Mouse (Mus musculus) kidney, adult 9 months (tissue): ENCODE data around the gene Csnk2a2.

Source experiments
- DNase-seq: peaks from one replicate; pipeline ENCODE4 v3.0.0; 2022

Gene Csnk2a2

DNA sequence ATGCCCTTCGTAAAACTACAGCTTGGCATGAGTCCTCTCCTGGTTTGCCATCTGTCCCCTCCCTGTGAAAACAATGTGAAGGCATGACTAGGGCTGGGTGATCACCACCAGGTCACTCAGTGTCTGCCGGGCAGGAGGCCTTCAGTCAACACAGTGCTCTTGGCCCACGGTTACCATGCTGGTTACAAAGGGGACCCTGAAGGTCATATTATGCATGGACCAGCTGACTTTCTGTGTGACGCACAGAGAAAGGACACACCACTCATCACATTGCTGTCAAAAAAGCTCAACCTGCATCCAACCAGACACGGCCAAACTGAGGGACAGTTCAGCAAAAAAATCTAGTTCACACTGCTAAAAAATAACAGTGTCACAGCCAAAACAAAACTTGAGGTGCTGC lies at the start of gene Csnk2a2:
Gene Csnk2a2 (minus strand): TSS at position 34 of the 400 bp plus-strand sequence.
- DNase-seq: no peak

DNA sequence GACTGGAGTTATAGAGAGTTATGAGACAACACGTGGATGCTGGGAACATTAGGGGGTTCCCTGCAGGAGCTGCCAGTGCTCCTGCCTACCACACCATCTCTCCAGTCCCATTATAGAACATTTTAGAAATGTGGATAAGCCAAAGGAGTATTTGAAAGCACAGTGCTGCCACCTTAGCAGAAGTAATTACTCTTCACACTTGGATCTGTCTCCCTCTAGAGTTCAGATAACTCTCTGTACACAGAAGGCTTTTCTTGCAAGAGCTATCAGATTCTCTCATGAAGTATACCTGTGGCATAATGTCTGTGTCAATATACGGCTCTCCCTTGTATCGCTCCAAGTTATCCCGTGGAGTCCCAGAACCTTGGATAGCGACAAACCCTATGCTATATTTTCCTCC lies 49.6 kb upstream of the Csnk2a2 start:
- no peak for DNase-seq

DNA sequence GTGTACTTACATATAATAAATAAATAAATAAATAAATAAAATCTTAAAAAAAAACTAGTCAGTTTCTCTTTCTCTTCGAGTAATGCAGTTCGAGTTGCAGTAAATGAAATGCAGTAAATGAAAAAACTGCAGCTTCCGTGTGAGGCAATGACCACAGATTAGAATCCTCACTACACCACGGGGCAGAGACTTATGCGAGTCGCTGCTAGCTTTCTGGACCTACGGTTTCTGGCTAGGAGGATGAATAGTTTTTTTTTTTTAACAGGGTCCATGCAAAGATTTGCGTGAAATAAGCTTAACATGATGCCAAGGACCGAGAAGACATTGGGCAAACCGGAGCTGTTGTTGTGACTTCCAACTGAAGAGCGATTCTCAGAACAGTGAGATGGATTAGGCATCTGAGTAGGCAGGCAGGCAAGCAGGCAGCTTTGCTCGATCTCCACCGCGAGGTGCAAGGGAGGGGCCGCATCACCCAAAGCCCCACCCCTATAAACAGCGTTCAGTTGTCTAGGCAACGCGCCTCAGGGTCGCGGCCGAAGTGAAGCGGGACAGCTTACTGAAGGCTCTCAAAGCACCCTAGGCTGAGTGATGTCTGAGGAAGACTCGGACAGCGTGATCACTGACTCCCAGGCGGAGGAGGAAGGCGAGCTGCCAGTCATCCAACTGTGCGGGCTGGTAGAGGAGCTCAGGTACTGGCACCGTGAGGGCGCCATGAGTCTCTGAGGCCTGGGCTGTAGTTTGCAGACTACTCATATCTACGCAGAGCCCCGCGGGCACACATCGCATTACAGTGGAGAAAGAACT lies 43.9 kb upstream of the Csnk2a2 start, which contains the start of gene Ccdc113:
Gene Ccdc113 (plus strand): TSS at position 502 of the 804 bp plus-strand sequence.
- DNase-seq: peak; percentile 23

DNA sequence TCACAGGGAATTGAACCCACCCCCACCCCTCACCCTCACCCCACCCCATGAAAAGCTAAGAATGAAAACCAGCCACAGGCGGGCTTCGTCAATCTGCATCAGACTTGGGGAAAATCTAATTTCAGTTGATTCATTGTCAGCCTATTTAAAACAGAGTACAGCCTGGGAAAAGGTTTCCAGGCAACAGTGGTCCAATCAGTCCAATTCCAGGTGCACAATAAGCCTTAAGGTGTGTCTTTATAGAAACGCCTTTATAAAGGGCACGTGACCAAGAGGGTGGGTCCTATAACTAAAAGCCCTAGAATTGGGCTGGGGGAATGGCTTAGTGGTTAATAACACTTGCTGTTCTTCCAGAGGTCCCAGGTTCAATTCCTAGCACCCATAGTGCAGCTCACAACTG lies 42.4 kb upstream of the Csnk2a2 start:
- no peak for DNase-seq

DNA sequence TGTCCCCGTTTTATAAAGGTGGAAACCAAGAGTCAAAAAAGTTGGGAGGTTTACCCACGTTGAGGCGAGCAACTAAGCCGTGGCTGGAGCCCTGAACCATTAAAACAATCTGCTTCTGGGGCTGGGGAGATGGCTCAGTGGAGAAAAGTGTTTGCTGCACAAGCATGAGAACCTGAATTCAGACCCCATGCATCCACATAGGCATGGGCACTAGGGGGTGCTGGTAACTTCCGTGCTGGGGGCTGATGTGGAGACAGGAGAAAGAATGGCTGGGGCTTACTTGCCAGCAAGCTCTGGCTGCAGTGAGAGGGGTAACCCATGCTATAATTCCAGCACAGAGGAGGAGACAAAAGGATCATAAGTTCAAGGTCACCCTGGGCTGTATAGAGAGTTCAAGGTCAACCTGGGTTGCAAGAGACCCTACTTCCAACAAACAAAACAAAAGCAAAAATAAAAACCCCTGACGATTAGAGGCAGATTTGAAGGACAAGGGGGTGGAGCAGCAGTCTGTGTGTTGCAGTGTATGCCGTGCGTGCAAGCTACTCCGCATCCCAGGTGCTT lies 39.0 kb upstream of the Csnk2a2 start:
- DNase-seq: no peak

DNA sequence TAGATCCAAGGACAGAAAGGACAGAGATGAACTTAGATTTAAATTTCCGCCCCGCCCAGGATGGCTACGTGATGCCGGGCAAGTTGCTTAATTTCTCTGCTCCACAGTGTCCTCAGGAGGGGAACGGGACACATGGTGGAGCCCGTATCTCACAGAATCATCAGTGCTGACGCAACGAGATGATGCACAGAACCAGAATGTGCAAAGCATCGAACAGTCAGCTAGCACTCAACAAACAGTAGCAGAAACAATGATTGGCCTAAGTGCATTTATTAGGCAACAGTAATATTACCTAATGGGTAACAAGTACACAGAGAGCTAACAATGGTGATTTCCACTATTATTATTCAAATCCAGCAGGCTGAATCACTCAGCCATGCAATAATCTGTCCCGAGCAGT lies 38.4 kb upstream of the Csnk2a2 start:
- DNase-seq: no peak

DNA sequence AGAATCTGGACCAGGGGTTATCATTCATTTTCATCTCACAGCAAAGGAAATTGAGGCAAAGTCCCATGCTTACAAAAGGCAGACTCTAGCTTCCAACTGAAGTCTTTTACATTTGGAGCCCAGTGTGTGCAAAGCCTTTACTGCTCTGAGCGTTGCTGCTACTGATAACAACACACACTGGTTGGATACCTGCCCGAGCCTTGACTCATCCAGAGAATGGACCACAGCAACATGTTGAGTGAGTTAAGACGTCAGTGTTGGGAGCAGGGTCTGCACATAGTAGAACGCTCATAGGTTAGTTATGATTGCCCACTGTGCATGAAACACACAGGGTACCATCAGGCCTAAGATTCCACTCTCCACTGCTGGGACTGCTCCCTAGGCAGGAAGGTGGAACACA lies 34.2 kb upstream of the Csnk2a2 start:
- no peak for DNase-seq

DNA sequence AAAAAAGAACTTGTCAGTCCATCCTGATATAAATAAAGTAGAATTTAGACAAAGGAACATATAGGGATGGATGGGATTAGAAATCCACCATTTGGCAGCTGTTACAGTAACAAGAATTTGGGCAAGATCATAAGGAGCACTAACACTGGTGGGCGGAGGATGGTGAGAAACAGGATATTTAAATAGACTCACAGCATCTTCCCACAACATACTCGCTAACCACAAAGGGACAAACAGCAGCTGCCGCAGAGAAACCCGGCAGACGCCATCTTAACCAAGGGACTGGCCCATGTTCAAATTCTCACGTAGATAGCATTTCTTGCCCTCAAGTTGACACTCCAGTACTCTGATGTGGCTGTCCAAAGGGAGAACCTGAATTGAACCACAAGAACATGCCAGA lies 27.1 kb upstream of the Csnk2a2 start:
- no peak for DNase-seq

DNA sequence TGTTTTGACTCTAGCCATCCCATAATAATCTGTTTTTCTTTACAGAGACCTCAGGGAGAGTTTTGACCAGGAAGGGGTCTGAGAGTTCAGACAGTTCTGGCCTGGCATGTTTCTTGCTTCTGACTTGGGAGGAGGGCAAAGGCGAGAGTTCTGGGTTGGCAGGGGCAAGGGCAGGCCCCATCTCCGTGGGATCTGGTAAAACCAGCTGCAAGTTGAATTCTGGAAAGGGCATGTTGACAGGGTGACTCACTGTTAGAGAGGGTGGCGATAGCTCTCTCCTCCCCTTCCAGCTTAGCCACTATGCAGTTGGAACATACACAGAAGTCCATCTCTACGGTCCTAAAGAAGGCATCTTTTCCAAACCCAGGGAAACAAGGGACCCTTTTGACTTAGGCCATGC lies 23.4 kb upstream of the Csnk2a2 start:
- no peak for DNase-seq

DNA sequence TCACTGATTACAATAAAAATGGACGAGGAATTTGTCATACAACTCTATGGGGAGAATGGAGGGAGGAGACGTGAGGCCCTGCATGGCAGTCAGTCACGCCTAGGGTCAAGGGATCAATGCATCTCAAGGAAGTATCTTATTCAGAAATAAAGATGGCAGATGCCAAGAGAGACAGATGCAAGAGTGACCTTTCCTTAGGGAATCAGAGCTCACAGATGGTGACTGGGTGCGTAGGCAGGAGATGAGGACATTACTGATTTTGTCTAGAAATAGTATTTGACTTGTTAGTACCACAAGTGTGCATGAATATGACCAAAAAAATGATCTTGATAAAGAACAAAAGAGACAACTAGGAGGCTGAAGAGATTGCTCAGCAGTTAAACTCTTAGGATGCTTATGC lies 22.4 kb upstream of the Csnk2a2 start:
- DNase-seq: no peak

DNA sequence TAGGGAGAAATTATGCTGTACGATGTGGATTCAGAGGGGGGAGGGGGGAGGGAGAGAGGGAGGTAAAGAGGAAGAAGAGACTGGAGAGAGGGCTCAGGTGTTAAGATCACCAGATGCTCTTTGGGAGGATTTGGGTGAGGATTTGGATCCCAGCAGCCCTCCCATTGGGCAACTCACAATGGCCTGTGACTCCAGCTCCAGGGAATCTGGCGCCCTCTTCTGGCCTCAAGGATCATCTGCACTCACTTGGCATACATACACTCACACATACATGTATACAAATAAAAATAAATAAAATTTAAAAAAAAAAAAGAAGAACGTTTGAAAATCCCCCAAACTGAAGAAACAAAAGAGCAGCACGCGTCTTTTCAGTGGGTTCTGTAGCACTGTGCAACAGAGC lies 16.4 kb upstream of the Csnk2a2 start:
- no peak for DNase-seq

DNA sequence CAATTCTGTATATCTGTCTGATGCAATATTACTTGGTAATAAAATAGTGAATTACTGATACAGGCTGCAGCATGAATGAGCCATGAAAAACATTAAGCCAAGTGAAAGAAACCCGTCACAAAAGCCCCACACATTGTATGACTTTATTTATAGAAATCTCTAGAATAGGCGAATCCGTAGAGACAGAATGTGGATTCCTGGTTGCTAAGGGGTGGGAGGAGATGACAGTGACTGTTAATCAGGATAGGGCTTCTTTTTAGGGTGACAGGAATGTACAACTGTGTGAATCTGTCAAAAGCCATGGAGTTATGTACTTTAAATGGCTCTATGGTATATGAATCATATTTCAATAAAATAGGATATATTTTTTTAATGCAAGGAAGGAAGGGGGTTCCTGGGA lies 15.8 kb upstream of the Csnk2a2 start:
- no peak for DNase-seq

DNA sequence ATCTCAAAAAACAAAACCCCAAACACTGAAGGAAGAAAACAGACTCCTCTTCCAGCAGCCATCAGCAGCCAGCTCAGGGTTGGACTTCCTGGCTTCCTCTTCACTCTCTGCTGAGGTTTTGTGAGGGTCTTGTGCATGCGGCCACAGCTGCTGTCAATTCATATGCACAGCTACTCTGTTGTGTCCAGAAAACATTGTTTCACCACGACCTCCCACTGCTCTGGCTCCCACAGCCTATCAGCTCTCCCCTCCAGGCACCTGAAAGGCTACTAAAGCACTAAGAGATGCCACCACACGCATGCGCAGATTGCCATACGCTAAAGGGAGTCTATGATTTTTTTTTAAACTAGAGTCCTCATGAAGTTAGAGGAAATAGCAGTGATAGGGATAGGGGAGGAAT lies 15.0 kb upstream of the Csnk2a2 start:
- DNase-seq: no peak

DNA sequence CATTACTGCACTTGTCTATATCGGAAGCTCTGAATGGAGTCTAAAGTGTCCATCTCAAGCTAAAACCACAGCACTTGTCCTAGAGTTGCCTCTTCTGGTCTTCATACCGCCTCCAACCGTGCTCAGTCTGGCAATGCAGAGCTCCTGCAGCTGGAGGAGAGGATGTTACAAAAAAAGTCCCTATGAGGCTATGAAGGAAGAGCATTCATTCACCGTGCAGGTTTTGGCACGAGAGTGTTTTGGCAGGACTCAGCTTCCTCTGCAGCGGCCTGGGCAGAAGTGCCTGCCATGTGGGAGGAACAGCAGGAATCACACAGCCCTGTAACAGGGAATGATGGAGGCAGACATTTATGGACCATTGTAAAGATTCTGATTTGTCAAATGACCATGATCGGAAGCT lies 12.6 kb upstream of the Csnk2a2 start:
- no peak for DNase-seq

DNA sequence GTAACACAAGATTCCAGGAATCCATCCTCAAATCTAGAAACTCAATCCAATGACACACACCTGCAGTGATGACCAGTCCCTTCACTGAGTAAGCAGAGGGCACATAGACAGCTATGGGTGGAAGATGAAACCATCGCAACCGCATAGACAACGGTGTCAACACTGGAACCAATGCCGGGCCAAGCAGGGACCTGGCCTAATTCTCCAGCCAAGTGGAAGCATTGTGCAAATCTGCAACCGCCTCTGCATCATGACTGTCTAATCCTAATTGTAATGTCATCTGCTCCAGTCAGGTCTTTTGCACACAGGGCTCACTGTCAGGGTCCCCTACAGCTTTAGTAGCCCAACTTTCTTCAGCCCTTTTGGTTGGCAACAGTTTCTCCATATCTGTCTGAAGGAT lies 10.6 kb upstream of the Csnk2a2 start:
- no peak for DNase-seq

DNA sequence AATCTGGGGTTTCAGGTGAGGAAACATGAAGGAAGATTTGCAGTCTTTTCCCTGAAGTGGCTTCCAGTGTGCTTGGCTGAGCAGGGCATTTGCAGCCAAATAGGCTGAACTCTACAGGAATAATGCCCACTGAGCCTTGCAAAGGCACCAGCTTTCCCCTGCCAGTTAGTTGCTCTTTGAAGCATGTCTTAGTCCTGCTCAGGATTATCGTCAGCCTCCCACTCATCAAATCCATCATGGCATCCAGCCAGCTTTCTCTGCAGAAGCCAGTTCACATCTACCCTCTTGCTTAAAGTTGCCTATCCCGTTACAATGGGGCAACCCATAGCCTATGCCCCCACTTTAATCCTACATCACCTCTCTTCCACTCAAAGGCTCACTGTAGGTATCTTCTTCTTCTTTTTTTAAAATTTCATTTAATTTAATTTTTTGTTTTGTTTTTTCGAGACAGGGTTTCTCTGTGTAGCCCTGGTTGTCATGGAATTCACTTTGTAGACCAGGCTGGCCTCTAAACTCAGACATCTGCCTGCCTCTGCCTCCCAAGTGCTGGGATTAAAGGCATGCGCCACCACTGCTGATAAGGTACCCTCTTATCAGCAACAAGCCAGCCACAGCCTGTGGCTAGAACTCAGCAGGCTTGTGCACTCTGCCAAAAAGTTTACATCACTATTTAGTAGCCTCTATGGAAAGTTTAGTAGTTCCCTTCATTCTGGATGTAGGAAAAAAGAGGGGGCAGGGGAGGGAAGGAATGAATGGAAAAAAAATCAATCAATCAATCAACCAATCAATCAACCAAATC lies 9.6 kb upstream of the Csnk2a2 start:
- no peak for DNase-seq

DNA sequence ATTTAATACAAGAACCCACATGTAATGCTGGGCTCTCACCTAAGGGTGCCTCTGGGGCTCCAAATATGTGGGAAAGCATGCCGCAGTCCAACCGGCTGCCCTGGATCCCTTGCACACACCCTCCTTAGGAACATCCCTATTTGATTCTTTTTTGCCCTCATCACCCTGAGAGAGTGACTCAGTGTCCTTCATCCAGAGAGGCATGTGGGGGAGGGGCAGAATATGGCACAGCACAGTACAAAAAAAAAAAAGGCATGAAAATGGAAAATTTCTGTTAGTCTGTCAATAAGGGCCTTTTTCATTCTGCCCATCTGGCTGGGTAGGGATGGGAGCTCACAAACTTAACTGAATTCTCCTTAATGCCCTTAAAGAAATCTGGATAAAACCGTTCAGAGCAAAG lies 8.0 kb upstream of the Csnk2a2 start:
- no peak for DNase-seq

DNA sequence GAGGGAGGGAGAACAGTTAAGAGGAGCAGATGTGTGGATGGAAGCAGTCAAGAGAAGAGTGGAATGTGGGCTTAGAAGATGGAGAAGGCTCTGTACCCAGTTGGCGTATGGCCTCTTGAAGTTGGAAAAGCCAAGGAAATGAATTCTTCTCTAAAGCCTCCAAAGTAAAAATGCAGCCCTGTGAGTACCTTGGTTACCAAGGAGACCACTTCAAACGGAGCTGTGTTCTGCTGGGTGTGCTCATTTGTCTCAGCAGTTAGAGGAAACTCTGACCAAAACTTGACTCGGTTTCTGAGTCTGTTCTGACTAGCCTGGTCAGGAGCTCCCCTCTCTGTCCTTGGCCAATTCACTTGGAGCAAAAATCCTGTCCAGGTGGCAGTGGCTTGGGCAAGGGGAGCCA lies 6.6 kb upstream of the Csnk2a2 start:
- DNase-seq: no peak

DNA sequence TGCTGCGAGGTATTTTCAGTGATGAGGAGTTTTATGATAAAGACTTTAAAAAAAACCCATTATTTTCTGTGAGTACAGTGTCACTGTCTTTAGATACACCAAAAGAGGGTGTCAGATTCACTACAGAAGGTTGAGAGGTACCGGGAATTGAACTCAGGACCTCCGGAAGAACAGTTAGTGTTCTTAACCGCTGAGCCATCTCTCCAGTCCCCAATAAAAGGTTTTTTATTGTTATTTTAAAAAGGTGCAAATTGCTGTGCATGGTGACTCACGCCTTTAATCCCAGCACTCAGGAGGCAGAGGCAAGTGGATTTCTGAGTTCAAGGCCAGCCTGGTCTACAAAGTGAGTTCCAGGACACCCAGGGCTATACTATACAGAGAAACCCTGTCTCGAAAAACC lies 5.6 kb upstream of the Csnk2a2 start:
- no peak for DNase-seq

DNA sequence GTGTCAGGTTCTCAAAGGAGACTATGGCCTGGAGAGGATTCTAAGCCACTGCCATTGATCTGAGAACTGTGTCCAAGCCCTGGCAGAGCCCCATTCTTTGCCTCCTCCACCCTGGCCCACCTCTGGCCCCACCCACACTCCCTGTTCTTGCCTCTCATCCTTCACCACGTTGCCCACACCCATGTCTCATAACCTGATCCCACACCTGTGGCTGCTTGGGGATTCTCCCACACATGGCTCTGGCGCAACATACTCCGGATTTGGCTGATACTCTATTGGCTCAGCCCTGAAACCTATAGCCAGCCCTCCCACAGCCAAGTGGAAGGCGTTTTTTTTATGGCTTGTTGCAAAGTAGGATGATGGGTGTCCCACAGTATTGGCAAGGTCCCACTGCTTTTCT lies 2.2 kb upstream of the Csnk2a2 start:
- no peak for DNase-seq

DNA sequence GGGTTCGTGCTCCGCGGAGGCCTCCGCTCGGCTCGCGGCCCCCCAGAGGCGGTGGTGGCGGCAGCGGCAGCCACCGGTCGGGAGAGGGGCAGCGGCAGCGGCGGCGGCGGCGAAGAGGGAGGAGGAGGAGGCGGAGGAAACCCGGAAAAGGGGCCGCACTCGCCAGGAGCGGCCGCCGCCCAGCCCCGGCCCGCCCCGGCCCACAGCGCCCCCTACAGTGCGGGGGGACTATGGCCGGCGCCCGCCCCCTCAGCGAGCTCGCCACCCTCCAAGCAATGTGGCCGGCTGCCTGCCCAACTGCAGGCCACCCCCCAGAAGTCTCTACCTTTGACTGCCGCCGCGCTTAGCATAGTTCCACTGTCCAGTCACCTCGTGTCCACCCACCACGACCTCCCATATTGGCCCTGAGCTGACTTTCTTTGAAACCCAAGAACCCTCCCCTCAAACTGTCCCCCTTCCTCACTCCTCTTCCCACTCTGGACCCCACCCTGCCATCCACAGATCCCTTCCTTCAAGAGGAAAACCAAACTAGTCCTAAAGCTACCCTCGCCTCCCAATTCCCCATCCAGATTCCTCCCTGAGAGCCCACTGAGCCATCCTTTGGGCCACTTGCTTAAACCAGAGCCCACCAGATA lies 1.0 kb downstream of the Csnk2a2 start:
- peak; percentile 72 for DNase-seq

DNA sequence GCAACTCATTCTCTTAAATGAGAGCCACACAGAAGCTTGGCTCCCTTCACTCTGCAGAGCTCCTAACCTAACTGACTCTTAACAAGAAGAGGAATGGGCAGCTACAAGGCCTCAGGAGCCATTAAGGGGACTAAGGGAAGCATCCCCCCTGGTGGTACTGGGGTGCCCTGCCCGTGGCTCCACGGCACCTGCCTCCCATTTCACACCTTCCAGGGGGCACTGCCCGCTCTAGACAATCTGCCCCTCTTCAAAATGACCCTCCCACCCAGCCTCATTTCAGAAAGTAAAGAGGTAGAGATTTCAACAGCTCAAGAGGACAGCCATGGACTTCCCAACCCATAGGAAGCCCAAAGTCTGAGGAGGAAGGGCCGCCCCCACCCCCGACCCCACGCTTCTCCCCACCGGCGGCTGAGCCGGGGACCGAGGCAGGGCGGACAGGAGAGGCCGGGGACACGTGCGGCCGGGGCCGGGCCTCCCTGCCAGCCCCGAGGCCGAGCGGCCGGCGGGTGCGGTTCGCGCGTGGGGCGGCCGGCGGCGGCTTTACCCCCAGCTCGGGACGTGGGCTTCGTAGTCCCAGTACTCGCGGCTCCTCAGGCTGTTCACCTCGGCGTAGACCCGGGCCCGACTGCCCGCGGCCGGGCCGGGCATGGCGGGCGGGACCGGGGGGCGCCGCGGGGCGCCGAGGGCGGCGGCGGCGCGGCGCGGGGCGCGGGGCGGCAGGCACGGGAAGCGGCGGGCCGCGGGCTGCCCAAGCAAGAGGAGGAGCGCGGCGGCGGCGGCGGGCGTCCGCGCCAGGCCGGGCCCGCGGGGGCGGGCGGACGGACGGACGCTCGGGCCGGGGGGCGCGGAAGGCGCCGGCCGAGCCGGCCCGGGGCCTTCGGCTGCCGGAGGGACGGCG lies 1.8 kb downstream of the Csnk2a2 start:
- no peak for DNase-seq

DNA sequence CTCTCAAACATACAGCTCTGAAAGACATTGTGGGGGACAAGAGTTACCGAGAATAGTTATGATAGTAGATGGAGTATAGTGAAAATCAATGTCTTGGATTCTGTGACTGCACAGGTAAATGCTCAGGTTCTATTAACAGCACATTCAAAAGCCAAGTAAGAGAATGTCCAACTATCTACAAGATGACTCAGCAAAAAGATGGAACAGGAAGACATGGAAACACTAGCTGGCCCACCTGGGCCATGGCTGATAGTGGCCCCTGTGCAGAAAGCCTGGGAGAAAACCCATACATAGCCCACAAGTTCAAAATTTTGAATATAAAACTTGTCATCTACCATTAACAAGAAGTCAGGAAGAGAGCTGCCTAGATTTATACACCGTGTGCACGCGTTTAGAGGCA lies 19.8 kb downstream of the Csnk2a2 start:
- DNase-seq: no peak
